Mouse (Mus musculus) heart, embryonic 11.5 days (tissue): ENCODE measurements around the gene Gm20431. TPM values are rescaled to one million over a fixed set of nuclear protein-coding genes. Genes with fewer than 3 reads are reported as not detected.

Experiments
- ATAC-seq: fragments of 200-750 bp; cut with Nextera tagmentation; replicated peaks from 2 replicates; pipeline ENCODE4 v1.8.0; 2017; ENCODE audit warnings: moderate library complexity; ENCODE audit not compliant: insufficient number of reproducible peaks, low FRiP score, low TSS enrichment
- H3K27ac ChIP-seq: fragments of 300-500 bp; sonication (generic); 2 replicates; pipeline ENCODE4 v1.5.1; 2014; ENCODE audit warnings: mild to moderate bottlenecking, low read depth, low read length
- H3K27me3 ChIP-seq: fragments of 300-500 bp; sonication (generic); 2 replicates; pipeline ENCODE4 v1.6.1; 2014; ENCODE audit warnings: mild to moderate bottlenecking, low read length, mixed read lengths; ENCODE audit not compliant: control insufficient read depth, insufficient read depth
- H3K36me3 ChIP-seq: fragments of 300-500 bp; sonication (generic); 2 replicates; pipeline ENCODE4 v1.6.1; 2014; ENCODE audit warnings: mild to moderate bottlenecking, low read length, moderate library complexity, mixed read lengths; ENCODE audit not compliant: control insufficient read depth, insufficient read depth
- H3K4me1 ChIP-seq: fragments of 300-500 bp; sonication (generic); 2 replicates; pipeline ENCODE4 v1.6.1; 2014; ENCODE audit warnings: low read length; ENCODE audit not compliant: control insufficient read depth, insufficient read depth
- H3K4me2 ChIP-seq: fragments of 300-500 bp; sonication (generic); 2 replicates; pipeline ENCODE4 v1.6.1; 2014; ENCODE audit warnings: mild to moderate bottlenecking, moderate library complexity
- H3K4me3 ChIP-seq: fragments of 300-500 bp; sonication (generic); 2 replicates; pipeline ENCODE4 v1.5.1; 2014; ENCODE audit warnings: low read depth, low read length
- H3K9ac ChIP-seq: fragments of 300-500 bp; sonication (generic); 2 replicates; pipeline ENCODE4 v1.6.1; 2014; ENCODE audit warnings: mild to moderate bottlenecking, low read depth, low read length, moderate library complexity
- H3K9me3 ChIP-seq: fragments of 300-500 bp; sonication (generic); replicated peaks from 2 replicates; pipeline ENCODE4 v1.6.1; 2016; ENCODE audit warnings: low read length; ENCODE audit not compliant: control insufficient read depth
- WGBS: fragments of 180-500 bp; shearing (Covaris S2); extraction: QIAGEN DNeasy Blood & Tissue Kit; methylation state at CpG from one replicate; pipeline ENCODE4 v1.1.7; 2014; ENCODE audit not compliant: insufficient replicate concordance; 5-methylcytosine and 5-hydroxymethylcytosine counted together
- polyA plus RNA-seq: library from polyadenylated mRNA; unstranded; fragments of >200 nt; fragmentation: Nextera tagmentation; extraction: Ambion mirVana; gene quantifications from 2 replicates; pipeline ENCODE4 v1.2.1, GENCODE M21; 2014

Gene Gm20431
- polyA plus RNA-seq, 1 experiment from 2014 or later = 5.2 TPM

DNA sequence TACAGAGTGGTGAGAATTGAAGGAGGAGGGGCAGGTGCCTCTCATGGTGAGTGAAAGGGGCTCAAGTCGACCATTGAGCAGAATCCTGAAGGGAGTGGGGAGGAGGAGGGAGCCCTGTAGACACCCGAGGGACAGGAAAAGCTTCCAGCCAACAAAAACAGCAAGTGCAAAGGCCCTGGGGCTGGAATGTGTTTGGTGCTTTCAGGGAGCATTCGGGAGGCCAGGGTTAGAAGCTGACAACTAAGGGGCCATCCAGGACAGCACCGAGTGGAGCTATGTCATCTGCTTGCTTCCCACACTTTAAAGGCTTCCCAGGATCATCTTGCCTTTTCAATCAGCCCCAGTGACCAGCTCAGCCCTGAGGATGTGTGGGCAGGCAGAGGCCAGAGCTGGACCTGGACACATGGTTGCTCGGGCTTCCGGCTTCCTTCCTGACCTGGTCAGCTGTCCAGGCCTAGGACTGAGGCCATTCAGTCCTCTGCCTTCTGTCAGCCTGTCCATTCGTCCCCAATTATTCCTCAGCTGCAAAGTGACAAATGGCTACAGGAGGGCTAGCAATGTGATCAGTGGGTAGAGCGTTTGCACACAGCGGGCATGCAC is 84.0 kb downstream of the Gm20431 start:
- H3K36me3 ChIP-seq = no peaks in the 10 kb centered on the region
- ATAC-seq = no peak
- H3K9me3 ChIP-seq = no peaks in the 10 kb centered on the region
- H3K9ac ChIP-seq = no peak overlapping the region
- WGBS = 63% methylated on average over 9 of the region's 9 CpGs
- no peak overlapping the region for H3K4me3 ChIP-seq
- H3K4me2 ChIP-seq = no peak overlapping the region
- H3K27me3 ChIP-seq = no peaks in the 10 kb centered on the region
- peaks cover 8% of the 10 kb centered on the region; the same call in 1 of the 2 replicates for H3K4me1 ChIP-seq
- no peak overlapping the region for H3K27ac ChIP-seq

DNA sequence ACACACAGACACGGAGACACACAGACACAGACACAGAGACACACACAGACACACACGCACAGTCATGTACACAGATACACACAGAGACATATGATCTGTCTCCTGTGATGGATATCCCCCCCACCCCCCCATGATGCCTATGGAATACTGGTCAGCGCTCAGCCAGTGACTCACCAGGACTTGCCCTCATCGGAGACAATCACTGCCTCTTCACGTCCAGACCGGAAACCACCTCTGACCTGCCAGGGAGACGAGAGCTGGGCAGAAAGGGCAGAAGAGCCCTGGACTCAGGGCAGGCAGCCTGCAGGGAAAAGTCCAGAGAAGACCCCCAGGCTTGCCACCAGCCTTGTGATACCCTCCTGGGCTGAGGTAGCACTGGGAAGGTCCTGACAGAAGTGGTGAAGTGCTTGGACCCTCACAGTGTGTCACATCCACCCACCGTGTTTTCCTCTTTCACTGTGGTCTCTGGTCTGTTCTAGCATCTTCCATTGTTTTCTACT is 85.1 kb downstream of the Gm20431 start:
- Histone ChIP-seq H3K4me1 (no peaks in the 10 kb centered on the region), H3K4me3 (no peak overlapping the region), H3K4me2 (no peak overlapping the region), H3K9ac (no peak overlapping the region), H3K27me3 (no peaks in the 10 kb centered on the region), H3K36me3 (no peaks in the 10 kb centered on the region), H3K27ac (no peak overlapping the region), H3K9me3 (no peaks in the 10 kb centered on the region)
- ATAC-seq = no peak
- WGBS = 67% methylated on average over 8 of the region's 8 CpGs

DNA sequence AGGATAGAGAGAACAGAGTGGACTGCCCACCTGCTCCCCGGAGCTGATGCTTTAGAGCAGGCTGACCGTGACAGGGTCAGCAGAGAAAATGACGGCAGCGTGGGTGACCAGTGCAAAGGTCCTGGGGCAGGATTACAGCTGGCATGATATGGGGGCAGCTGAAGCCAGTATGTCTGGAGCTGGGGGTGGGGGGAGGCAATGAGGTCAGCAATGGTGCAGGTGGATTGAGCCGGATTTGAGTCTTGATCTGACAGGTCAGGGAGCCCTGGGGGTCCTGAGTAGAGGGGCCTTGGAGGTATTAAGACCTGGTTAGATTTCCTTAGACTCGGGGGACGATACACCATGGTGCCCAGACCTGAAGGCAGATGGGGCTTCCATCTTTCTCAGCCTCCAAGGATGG is 85.7 kb downstream of the Gm20431 start:
- ATAC-seq = no peak
- Histone ChIP-seq H3K9ac (no peak overlapping the region), H3K27me3 (no peaks in the 10 kb centered on the region), H3K4me2 (no peak overlapping the region), H3K27ac (no peak overlapping the region), H3K36me3 (no peaks in the 10 kb centered on the region), H3K4me3 (no peak overlapping the region), H3K9me3 (no peaks in the 10 kb centered on the region), H3K4me1 (no peaks in the 10 kb centered on the region)
- 86% methylated on average over 7 of the region's 7 CpGs for WGBS

DNA sequence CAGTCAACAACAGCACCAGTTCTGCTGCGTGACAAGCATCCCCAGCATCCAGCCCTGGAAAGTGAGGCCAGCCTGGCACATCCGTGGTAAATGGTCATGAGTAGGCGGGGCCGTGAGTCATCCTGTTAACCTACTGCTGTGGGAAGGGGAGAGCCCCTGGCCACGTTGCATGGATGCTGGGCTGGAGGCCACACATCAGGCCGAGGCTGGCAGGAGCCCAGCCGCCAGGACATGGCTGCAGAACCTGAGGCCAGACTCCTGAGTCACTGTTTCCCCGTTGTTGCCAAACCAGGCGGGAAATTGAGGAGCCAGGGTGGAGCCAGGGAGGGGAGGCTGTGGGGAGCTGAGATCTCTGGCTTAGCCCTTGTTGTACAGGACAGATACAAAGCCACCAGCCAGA is 86.5 kb downstream of the Gm20431 start:
- 60% methylated on average over 9 of the region's 9 CpGs for WGBS

DNA sequence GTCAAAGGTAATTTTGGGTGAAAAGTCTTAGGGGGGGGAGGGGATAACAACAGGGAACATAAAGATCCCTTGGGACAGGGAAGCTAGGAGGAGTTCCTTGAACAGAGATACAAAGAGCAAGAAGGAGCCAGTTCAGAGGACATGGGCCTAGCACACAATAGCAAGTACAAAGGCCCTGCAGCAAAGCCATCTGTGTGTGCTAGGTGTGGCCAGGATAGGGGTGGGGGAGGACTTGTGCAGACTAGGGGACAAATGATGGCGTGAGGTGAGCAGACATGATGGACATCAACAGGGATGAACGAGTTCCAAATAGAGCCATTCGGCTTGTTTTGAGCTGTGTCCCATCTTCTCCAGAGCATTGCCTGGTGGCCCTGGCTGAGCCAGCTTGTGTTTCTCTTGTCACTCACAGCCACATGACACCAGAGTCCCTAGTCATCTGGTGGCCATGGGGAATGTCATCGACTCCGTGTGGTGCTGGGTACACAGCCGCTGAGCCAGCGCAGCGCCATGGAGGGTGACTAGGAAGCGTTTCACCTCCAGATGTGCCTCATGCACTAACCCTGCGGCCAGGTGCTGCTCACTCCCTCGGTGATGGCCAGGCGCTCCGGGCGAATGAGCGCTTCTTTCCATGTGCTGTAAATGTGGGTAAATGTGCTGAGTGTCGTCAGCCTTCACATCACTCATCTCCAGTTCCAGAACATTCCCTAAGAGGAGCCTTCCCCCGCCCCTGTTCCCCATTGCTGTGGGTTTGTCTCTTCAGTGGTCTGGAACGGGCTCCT is 89.7 kb downstream of the Gm20431 start:
- WGBS = 77% methylated on average over 18 of the region's 18 CpGs
- Histone ChIP-seq H3K27me3 (no peaks in the 10 kb centered on the region), H3K9me3 (no peaks in the 10 kb centered on the region), H3K4me3 (no peak overlapping the region), H3K4me2 (no peak overlapping the region), H3K9ac (no peak overlapping the region), H3K4me1 (peaks cover 4% of the 10 kb centered on the region; the same call in 1 of the 2 replicates), H3K36me3 (no peaks in the 10 kb centered on the region), H3K27ac (no peak overlapping the region)
- ATAC-seq = no peak

More for the DNA sequence above, 86.5 kb downstream of the Gm20431 start:
- Histone ChIP-seq H3K4me3 (no peak overlapping the region), H3K36me3 (no peaks in the 10 kb centered on the region), H3K27me3 (no peaks in the 10 kb centered on the region), H3K4me1 (peaks cover 3% of the 10 kb centered on the region; the same call in 1 of the 2 replicates), H3K9ac (no peak overlapping the region), H3K27ac (no peak overlapping the region), H3K9me3 (no peaks in the 10 kb centered on the region), H3K4me2 (no peak overlapping the region)
- no peak for ATAC-seq

DNA sequence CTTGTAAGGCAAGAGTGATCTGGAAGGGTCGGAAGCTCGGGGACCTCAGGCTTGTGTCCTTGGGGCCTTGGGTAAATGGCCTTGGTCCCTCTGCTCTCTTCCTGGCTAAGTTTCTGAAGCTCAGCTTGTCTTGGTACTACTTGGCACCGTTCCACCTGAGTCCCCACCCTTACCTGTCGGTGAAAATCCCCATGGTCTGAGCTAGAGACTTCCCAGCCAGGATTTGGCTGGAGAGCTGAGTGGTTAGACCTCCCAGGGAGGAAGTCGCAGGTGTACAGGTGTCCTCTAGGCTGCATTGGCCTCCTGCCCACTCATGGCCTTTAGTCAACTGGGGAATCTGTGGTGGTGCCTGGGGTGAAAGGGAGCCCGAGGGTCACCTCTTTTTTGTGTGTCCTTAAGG is 90.5 kb downstream of the Gm20431 start:
- 86% methylated on average over 6 of the region's 6 CpGs for WGBS
- no peak for ATAC-seq
- H3K4me2 ChIP-seq = no peak overlapping the region
- H3K9me3 ChIP-seq = no peaks in the 10 kb centered on the region
- no peak overlapping the region for H3K4me3 ChIP-seq
- peaks cover 4% of the 10 kb centered on the region; the same call in 1 of the 2 replicates for H3K4me1 ChIP-seq
- H3K27ac ChIP-seq = no peak overlapping the region; the same call in 1 of the 2 replicates
- H3K9ac ChIP-seq = no peak overlapping the region
- no peaks in the 10 kb centered on the region for H3K36me3 ChIP-seq
- no peaks in the 10 kb centered on the region for H3K27me3 ChIP-seq

DNA sequence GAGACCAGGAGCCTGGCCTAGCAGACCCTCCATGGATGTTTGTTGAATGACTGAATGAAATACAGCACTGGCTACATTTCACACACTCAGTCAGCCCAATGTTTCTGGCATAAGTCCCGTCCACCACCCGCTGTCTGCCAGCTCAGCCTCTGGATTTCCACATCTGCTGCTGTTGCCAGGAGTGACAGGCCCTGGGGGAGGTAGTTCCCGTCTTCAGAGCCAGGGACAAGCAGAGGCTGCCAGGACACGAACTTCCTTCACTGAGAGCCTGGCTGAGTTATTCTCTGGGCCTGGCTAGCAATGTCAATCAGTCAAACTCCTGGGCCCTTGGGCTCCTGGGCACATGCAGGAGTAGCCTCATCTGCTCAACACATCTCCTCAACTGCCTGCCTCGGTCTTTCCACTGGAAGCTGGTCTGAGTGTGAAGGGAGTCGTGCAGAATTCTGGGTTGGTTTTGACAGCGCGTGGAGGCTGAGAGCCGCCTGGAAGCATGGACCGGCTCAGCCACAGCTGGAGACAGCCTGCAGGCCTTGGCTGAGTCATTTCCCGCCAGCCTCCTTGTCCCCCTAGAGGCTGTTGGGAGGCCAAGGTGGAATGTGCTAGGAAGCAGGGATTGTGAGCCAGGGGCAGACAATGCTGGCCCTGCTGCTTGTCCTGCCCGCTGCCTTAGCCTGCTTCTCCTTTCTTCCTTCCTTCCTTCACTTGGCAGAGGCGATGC is 91.2 kb downstream of the Gm20431 start:
- Histone ChIP-seq H3K27ac (peak overlapping the region; percentile 62), H3K27me3 (no peaks in the 10 kb centered on the region), H3K9me3 (no peaks in the 10 kb centered on the region), H3K9ac (no peak overlapping the region), H3K4me2 (no peak overlapping the region), H3K36me3 (no peaks in the 10 kb centered on the region), H3K4me1 (peaks cover 7% of the 10 kb centered on the region), H3K4me3 (no peak overlapping the region)
- no peak for ATAC-seq
- 57% methylated on average over 13 of the region's 13 CpGs for WGBS

DNA sequence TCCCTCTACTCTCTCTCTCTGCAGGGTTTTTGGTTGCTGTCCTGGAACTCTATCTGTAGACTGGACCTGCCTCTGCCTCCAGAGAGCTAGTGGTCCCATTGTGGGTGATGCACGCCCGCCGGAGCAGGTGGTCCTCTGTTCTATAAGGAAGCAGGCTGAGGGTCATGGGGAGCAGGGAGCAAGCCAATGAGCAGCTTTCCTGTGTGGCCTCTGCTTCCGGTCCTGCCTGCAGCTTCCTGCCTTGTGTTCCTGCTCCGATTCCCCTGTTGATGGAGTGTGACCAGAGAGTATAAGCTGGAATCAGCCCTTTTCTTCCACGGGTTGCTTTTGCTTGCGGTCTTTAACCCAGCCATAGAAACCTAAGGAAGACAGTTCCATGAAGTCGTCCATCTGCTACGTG is 93.2 kb downstream of the Gm20431 start:
- Histone ChIP-seq H3K9ac (no peak overlapping the region), H3K4me1 (peaks cover 27% of the 10 kb centered on the region), H3K9me3 (no peaks in the 10 kb centered on the region), H3K27ac (no peak overlapping the region), H3K4me2 (no peak overlapping the region), H3K4me3 (no peak overlapping the region), H3K27me3 (no peaks in the 10 kb centered on the region), H3K36me3 (no peaks in the 10 kb centered on the region)
- no peak for ATAC-seq
- WGBS = 74% methylated on average over 9 of the region's 9 CpGs
